Mouse (Mus musculus) adrenal gland, postnatal 14 days (tissue): ENCODE measurements around the gene Lap3. TPM values are rescaled to one million over a fixed set of nuclear protein-coding genes. Genes with fewer than 3 reads are reported as not detected.
A peak's percentile ranks its signal among the peaks of the same experiment; 100 is the strongest.

Experiments used
- DNase-seq: peaks from one replicate; pipeline ENCODE4 v3.0.0; 2021; ENCODE audit warnings: mixed read lengths
- long read RNA-seq, 2 experiments: library from polyadenylated mRNA; stranded (forward); transcript quantifications; one replicate each; pipeline ENCODE4 v2.0.0; 2021
- total RNA-seq: library from RNA; stranded (reverse); gene quantifications from 2 replicates; pipeline ENCODE4 v1.2.3, GENCODE M21; 2021

Lap3 gene
- total RNA-seq = 87.3 and 89.3 TPM in 2 replicates
- long read RNA-seq, experiment 1, transcript Lap3-201 (13 exons, 2,267 nt) = major isoform, 86 of 96 reads
- long read RNA-seq, experiment 1, partial matches to known transcripts = 1 of 96 reads
- long read RNA-seq, experiment 1, other reads (novel, unspliced or antisense) = 9 of 96 reads
- long read RNA-seq, experiment 2, transcript Lap3-201 (13 exons, 2,267 nt) = major isoform, 66 of 75 reads
- long read RNA-seq, experiment 2, partial matches to known transcripts = 4 of 75 reads
- long read RNA-seq, experiment 2, other reads (novel, unspliced or antisense) = 4 of 75 reads

GRCm38 (mm10) chr5:45493191-45494092 is at the start of gene Lap3:
Lap3 (plus strand) TSS chr5:45493374.
- peak; percentile 100 for DNase-seq

GRCm38 (mm10) chr5:45444130-45444832 is 48.9 kb upstream of the Lap3 start:
- no peak for DNase-seq

- DNase-seq = peak; percentile 17
These were observed 44.5 kb upstream of the Lap3 start for GRCm38 (mm10) chr5:45448676-45449075.

GRCm38 (mm10) chr5:45449206-45449605 is 44.0 kb upstream of the Lap3 start:
- DNase-seq = no peak

GRCm38 (mm10) chr5:45449831-45450716 is 43.1 kb upstream of the Lap3 start, which contains the start of gene Qdpr:
Qdpr (minus strand) TSS chr5:45450236.
- DNase-seq = peak; percentile 99

GRCm38 (mm10) chr5:45453451-45453850 is 39.7 kb upstream of the Lap3 start, which contains the start of gene Clrn2:
Clrn2 (plus strand) TSS chr5:45453751.
- no peak for DNase-seq

- DNase-seq = no peak
These were observed 38.7 kb upstream of the Lap3 start for GRCm38 (mm10) chr5:45454456-45454855.

GRCm38 (mm10) chr5:45472880-45473450 is 20.2 kb upstream of the Lap3 start:
- peak; percentile 42 for DNase-seq

- DNase-seq = no peak
These were observed 19.7 kb upstream of the Lap3 start for GRCm38 (mm10) chr5:45473521-45473920.

GRCm38 (mm10) chr5:45474215-45474614 is 19.0 kb upstream of the Lap3 start:
- peak; percentile 63 for DNase-seq

GRCm38 (mm10) chr5:45474758-45475157 is 18.4 kb upstream of the Lap3 start:
- no peak for DNase-seq

- no peak for DNase-seq
These were observed 17.4 kb upstream of the Lap3 start for GRCm38 (mm10) chr5:45475771-45476170.

GRCm38 (mm10) chr5:45476288-45476687 is 16.9 kb upstream of the Lap3 start:
- DNase-seq = no peak

GRCm38 (mm10) chr5:45477601-45478000 is 15.6 kb upstream of the Lap3 start:
- no peak for DNase-seq

- DNase-seq = no peak
These were observed 13.1 kb upstream of the Lap3 start for GRCm38 (mm10) chr5:45480066-45480465.

- no peak for DNase-seq
These were observed 12.0 kb upstream of the Lap3 start for GRCm38 (mm10) chr5:45481125-45481524.

GRCm38 (mm10) chr5:45482607-45483006 is 10.6 kb upstream of the Lap3 start:
- no peak for DNase-seq

- DNase-seq = no peak
These were observed 9.5 kb upstream of the Lap3 start for GRCm38 (mm10) chr5:45483654-45484053.

GRCm38 (mm10) chr5:45491776-45492175 is 1.4 kb upstream of the Lap3 start:
- no peak for DNase-seq

- no peak for DNase-seq
These were observed 1.1 kb downstream of the Lap3 start for GRCm38 (mm10) chr5:45494093-45494755.
